Mouse (Mus musculus) small intestine, adult 2 months (tissue): Measurements from ENCODE around the gene A530016L24Rik. TPM values are rescaled to one million over a fixed set of nuclear protein-coding genes. Genes with fewer than 3 reads are reported as not detected.
A peak's percentile ranks its signal among the peaks of the same experiment; 100 is the strongest.

Experiments used
- H3K27ac ChIP-seq: fragments of 200-500 bp; 2 replicates; pipeline ENCODE4 v1.5.1; 2012; ENCODE audit warnings: low read depth, low read length, control low read depth, inconsistent platforms; ENCODE audit not compliant: insufficient read depth
- H3K27me3 ChIP-seq: fragments of 200-500 bp; 2 replicates; pipeline ENCODE4 v1.6.1; 2012; ENCODE audit warnings: mild to moderate bottlenecking, moderate library complexity, low read length, inconsistent platforms; ENCODE audit not compliant: control insufficient read depth, insufficient read depth
- H3K36me3 ChIP-seq: fragments of 200-500 bp; 2 replicates; pipeline ENCODE4 v1.6.1; 2012; ENCODE audit warnings: mild to moderate bottlenecking, low read length, control low read depth, inconsistent platforms; ENCODE audit not compliant: control insufficient read depth, insufficient read depth
- H3K4me1 ChIP-seq: fragments of 200-500 bp; 2 replicates; pipeline ENCODE4 v1.6.1; 2012; ENCODE audit warnings: low read length, inconsistent platforms, mixed read lengths; ENCODE audit not compliant: control insufficient read depth, insufficient read depth, insufficient read length
- H3K4me3 ChIP-seq: fragments of 200-500 bp; 2 replicates; pipeline ENCODE4 v1.5.1; 2012; ENCODE audit warnings: low read depth, mild to moderate bottlenecking, control low read depth, inconsistent platforms, low read length, moderate library complexity
- CTCF ChIP-seq: fragments of 200-500 bp; IDR thresholded peaks from 2 replicates; pipeline ENCODE4 v1.5.1; 2012; ENCODE audit warnings: low read depth, mild to moderate bottlenecking, control low read depth, inconsistent platforms, low read length, moderate library complexity, mixed read lengths; ENCODE audit not compliant: insufficient replicate concordance, insufficient read length; ENCODE audit errors: extremely low read depth
- POLR2A ChIP-seq: fragments of 200-500 bp; IDR thresholded peaks from 2 replicates; pipeline ENCODE4 v1.6.1; 2012; ENCODE audit warnings: low read depth, mild to moderate bottlenecking, control low read depth, inconsistent platforms, low read length, moderate library complexity
- WGBS: fragments of 180-500 bp; shearing (Covaris S2); methylation state at CpG from one replicate; pipeline ENCODE4 v1.1.7; 2018; 5-methylcytosine and 5-hydroxymethylcytosine counted together
- polyA plus RNA-seq: library from polyadenylated mRNA; depleted of rRNA; stranded (reverse); fragments of >200 nt; gene quantifications from 2 replicates; pipeline ENCODE4 v1.2.3, GENCODE M21; 2012

The A530016L24Rik gene
- polyA plus RNA-seq, 1 experiment = 0.06 TPM

- Histone ChIP-seq H3K27me3 (no peaks in the 10 kb centered on the region), H3K4me1 (no peaks in the 10 kb centered on the region), H3K36me3 (no peaks in the 10 kb centered on the region), H3K27ac (no peak overlapping the region), H3K4me3 (no peak overlapping the region)
- WGBS = 27% methylated on average over 11 of the region's 11 CpGs
- 0 out of 2 replicates have a peak, but pooled peaks have one; percentile 15 for TF ChIP-seq CTCF
- TF ChIP-seq POLR2A = no peak
Observed at GRCm38 (mm10) chr12:112498683-112499082, 9.4 kb downstream of the A530016L24Rik start.

GRCm38 (mm10) chr12:112503003-112503771 lies 13.9 kb downstream of the A530016L24Rik start:
- TF ChIP-seq POLR2A = no peak
- 16% methylated on average over 19 of the region's 19 CpGs for WGBS

GRCm38 (mm10) chr12:112506267-112506666 lies 17.0 kb downstream of the A530016L24Rik start:
- 51% methylated on average over 6 of the region's 6 CpGs for WGBS
- Histone ChIP-seq H3K4me3 (no peak overlapping the region), H3K27ac (no peak overlapping the region), H3K36me3 (no peaks in the 10 kb centered on the region), H3K27me3 (no peaks in the 10 kb centered on the region), H3K4me1 (no peaks in the 10 kb centered on the region)
- no peak for TF ChIP-seq CTCF
- TF ChIP-seq POLR2A = no peak

More at GRCm38 (mm10) chr12:112503003-112503771, 13.9 kb downstream of the A530016L24Rik start:
- no peak overlapping the region for H3K27ac ChIP-seq
- H3K36me3 ChIP-seq = no peaks in the 10 kb centered on the region
- H3K4me1 ChIP-seq = no peaks in the 10 kb centered on the region
- no peak overlapping the region for H3K4me3 ChIP-seq
- H3K27me3 ChIP-seq = no peaks in the 10 kb centered on the region

- no peaks in the 10 kb centered on the region for H3K36me3 ChIP-seq
- 35% methylated on average over 4 of the region's 4 CpGs for WGBS
- no peak overlapping the region for H3K4me3 ChIP-seq
- no peak overlapping the region for H3K27ac ChIP-seq
- TF ChIP-seq POLR2A (no peak), CTCF (no peak)
- no peaks in the 10 kb centered on the region for H3K27me3 ChIP-seq
- no peaks in the 10 kb centered on the region for H3K4me1 ChIP-seq
Observed at GRCm38 (mm10) chr12:112507264-112507663, 18.0 kb downstream of the A530016L24Rik start.

GRCm38 (mm10) chr12:112507984-112508383 lies 18.7 kb downstream of the A530016L24Rik start:
- Histone ChIP-seq H3K27me3 (no peaks in the 10 kb centered on the region), H3K27ac (no peak overlapping the region), H3K4me1 (no peaks in the 10 kb centered on the region), H3K4me3 (no peak overlapping the region), H3K36me3 (no peaks in the 10 kb centered on the region)
- WGBS = 66% methylated on average over 3 of the region's 3 CpGs
- TF ChIP-seq POLR2A (no peak), CTCF (no peak)

- Histone ChIP-seq H3K27me3 (no peaks in the 10 kb centered on the region), H3K4me1 (no peaks in the 10 kb centered on the region), H3K27ac (no peak overlapping the region), H3K36me3 (no peaks in the 10 kb centered on the region), H3K4me3 (no peak overlapping the region)
- TF ChIP-seq POLR2A (no peak), CTCF (no peak)
- WGBS = 24% methylated on average over 7 of the region's 7 CpGs
Observed at GRCm38 (mm10) chr12:112510365-112510732, 21.1 kb downstream of the A530016L24Rik start.

GRCm38 (mm10) chr12:112510733-112511372 lies 21.6 kb downstream of the A530016L24Rik start:
- Histone ChIP-seq H3K4me3 (no peak overlapping the region), H3K27ac (no peak overlapping the region), H3K36me3 (no peaks in the 10 kb centered on the region), H3K27me3 (no peaks in the 10 kb centered on the region), H3K4me1 (no peaks in the 10 kb centered on the region)
- TF ChIP-seq POLR2A (no peak), CTCF (no peak)
- WGBS = 4% methylated on average over 62 of the region's 62 CpGs
